Mouse (Mus musculus) frontal cortex, adult 2 months (tissue): ENCODE measurements around the gene Mrpl35. TPM values are rescaled to one million over a fixed set of nuclear protein-coding genes. Genes with fewer than 3 reads are reported as not detected.
"Not testable (repeated sequence)": the region's sequence is repeated elsewhere in the genome, so short reads cannot be mapped to it uniquely, and the experiment has no call there.

ENCODE experiments used
- DNase-seq, 2 experiments: peaks; one replicate each; pipeline ENCODE4 v3.0.0; 2022; ENCODE audit warnings: low spot score in 1 of 2; ENCODE audit errors: extremely low spot score in 1 of 2
- polyA plus RNA-seq: library from polyadenylated mRNA; depleted of rRNA; stranded (reverse); fragments of >200 nt; gene quantifications from 2 replicates; pipeline ENCODE4 v1.2.3, GENCODE M21; 2012; rRNA removed

Gene Mrpl35
- polyA plus RNA-seq, result 16.6 and 18.4 TPM in 2 replicates

DNA sequence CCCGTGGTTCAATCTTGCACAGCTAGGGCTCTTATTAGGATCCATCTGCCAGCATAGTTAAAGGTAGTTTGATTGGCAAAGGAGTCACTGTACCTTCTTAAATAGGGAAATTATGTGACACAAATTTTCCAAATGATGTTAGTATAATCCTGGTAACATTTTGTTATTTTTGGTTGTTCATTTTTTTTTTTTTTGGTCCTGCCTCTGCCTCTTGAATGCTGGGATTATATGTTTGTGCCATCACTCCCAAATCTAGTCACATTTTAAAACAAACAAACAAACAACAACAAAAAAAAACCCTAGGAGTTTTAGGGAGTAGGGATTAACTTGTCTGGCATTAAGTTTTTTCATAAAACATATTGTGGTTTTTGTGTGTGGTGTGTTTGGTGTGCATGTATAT lies at the start of gene Mrpl35:
Gene Mrpl35, minus strand, starts transcription at position 101 of the 400 bp plus-strand sequence.
- no peak for DNase-seq

DNA sequence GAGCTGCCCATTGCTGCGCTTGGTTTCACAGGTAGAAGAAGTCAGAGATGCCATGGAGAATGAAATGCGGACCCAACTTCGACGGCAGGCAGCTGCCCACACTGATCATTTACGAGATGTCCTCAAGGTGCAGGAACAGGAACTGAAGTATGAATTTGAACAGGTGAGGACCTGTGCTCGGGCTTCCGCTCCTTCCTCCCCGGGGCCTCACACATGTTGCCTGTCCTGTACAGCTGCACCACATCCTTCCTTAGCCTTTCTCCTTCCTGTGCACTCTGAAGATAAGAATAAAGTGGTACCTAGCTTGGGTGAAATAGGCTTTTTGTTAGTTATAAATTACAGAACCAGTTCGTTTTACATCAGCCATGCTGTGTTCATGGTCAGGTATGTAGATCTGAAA lies 44.6 kb upstream of the Mrpl35 start:
- no peak for DNase-seq

DNA sequence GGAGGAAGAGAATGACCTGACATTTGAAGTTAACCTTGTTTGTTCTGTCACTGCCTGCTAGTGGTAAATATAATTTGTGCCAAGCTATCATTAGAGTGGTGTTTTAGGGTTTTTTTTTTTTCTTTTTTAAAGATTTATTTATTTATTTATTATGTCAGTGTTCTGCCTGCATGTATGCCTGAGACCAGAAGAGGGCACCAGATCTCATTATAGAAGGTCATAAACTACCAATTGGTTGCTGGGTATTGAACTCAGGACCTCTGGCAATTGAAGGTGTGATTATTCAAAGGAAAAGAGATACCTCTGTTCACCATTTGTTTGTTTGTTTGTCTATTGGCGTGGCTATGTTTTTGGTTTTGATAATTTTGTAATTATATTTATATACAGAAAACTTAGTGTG lies 42.0 kb upstream of the Mrpl35 start:
- no peak for DNase-seq

DNA sequence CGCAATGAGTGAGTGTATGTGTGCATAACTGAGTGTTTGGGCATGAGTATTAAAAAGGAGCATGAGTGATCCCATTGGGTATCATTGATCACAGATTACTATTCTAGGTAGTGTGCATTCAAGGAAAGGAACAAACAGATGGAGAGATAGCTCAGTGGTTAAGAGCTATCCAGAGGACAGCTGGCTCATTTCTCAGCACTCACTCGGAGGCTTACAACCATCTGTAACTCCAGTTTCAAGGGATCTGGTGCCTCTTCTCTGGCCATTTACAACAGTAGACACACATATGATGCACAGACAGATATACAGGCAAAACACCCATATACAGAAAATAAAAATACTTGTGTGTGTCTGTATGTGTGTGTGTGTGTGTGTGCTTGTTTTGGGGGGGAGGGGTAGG lies 41.0 kb upstream of the Mrpl35 start:
- DNase-seq, result no peak

DNA sequence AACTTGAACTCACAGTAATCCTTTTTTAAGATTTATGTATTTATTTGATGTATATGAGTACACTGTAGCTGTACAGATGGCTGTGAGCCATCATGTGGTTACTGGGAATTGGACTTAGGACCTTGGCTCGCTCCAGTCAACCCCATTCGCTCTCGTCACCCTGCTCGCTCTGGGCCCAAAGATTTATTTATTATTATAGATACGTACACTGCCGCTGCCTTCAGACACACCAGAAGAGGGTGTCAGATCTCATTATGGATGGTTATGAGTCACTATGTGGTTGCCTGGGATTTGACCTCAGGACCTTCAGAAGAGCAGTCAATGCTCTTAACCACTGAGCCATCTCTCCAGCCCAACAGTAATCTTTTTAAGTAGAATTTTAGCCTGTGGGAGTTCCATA lies 20.1 kb upstream of the Mrpl35 start:
- DNase-seq, result not testable (repeated sequence)

DNA sequence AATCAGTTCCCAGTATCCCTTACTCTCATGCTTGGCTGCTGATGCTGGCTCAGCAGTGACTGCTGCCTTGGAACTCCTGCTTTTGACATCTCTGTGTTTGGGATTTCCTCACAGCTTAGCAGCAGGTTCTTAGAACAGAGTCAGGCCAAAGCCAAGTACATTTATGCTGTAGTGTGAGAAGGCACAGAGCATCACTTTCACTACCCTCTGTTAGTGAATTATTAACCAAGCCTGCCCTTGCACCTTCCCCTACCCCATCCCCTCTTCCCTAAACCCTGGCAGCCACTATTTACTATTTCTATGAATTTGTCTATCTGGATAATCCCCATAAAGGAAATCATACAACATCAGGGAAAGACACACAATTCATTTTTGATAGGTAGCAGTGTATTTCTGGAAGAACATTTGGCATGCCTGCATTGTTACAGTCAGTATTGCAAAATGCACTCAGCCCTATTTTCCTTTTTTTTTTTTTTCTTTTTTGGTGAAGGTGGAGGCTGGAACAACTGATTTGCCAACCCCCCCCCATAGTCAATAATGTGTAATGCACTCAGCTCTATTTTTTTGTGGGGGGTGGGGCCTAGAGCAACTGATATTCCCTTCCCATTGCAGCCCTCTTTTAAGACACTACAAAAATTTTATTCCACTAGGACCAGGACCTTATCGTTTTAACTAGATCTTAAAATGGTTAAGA lies 14.0 kb upstream of the Mrpl35 start:
- DNase-seq, result no peak

DNA sequence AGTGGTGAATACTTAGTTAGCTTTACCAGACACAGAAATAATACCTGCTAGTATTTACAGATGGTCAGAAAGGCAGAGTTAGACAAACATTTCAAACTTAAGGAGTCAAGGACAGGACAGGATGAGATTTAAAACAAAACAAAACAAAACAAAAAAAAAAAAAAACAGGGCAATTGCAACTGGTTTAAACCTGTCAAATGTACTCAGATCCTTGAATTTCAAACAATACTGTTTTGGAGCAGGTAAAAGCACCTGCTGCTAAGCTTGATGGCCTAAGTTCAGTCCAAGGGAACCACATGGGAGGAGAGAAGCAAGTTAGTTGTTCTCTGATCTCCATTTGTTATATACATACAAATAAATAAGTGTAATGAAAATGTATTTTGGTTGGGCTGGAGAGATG lies 13.0 kb upstream of the Mrpl35 start:
- no peak for DNase-seq

DNA sequence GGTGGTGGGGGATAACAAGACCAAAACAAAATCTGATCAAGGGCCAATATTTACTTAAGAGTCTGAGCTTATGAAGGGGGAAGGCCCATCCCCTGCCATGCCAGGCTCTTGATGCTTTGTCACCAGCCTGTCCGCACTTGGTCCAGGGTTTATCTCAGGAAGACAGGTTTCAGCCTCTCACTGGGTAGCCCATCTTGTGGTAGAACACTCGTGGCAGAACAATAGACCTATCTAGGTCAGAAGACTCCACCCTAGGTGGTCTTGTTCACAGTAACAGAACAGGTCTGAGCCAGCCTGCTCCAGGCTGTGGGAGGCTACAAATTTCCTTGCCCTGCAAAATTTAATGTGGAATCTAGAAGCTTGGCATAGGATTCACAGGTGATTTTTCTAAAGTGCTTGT lies 10.0 kb upstream of the Mrpl35 start:
- no peak for DNase-seq

DNA sequence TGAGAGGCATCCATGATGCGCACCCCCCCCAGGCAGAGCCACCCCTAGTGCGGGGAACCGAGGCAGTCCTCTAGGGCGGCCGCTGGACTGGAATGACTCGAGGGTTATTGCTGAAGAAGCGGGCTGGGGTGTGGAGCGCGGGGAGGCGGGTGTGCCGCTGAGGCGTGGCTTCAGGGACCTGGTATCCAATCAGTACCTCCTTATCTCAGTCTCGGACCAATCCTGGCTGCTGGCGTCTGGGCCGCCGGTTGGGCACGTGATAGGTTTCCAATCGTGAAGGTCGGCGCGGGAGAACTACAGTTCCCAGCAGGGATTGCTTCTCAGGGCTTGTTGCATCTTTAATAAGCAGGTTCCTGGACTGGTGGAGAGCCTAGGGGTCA lies 4.8 kb upstream of the Mrpl35 start:
- DNase-seq, result peak; percentile 98

DNA sequence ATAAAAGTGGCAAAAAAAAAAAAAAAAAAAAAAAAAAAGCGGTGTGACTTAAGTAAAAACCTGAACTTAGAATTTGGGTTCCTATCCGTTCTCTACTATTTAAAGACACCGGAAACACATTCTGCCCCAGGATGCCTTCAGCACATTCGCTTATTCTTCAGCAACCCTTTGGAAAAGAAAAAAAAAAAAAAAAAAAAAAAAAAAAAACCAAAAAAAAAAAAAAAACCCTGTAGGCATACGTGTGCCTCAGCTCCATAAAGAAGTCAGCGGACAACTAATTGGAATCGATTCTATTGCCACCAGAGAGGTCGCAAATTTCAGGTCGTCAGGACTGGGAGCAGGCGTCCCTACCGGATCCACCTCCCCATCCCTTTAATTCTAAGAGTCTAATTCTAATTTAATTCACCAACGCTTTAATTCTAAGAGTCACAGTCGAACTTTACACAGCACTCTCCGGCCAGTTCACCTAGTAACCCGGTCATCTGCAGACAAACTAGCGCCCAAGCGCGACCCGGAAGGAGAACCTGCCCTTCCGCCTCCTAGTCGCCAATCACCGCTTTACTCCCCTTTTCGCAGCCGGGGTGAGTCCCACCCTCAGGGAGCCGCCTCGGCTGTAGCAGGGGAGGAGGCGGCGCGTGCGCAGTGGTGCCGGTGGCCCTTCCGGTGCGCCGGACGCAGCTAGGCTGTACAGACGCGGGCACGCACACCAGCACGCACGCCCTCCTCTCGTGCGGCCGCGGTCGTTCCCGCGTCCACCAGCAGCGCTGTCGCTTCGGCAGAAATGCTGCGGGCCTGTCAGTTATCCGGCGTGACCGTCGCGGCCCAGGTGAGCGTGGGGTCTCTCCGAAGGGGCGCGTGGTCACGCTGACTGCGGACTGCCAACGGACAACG lies 4.2 kb upstream of the Mrpl35 start, which contains the start of gene Immt:
Gene Immt, plus strand, starts transcription at position 642 of the 891 bp plus-strand sequence.
- DNase-seq, result peak; percentile 94 to 97

DNA sequence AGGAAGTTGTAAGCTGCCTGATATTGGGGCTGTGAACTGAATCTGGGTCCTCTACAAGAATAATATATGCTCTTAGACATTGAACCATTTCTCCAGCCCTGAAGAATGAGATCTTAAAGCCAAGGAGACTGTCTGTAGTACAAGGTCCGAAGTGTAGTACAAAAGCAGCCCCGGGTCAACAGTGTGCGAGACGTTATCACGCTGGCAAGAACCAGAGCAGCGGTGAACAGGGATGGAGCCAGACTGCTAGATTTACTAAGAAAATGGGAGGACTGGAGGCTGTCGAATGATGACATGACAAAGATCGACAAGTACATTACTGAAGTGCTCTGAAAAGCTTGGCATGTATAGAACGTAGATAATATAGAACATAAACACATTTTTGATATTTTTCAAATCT lies 3.0 kb upstream of the Mrpl35 start:
- no peak for DNase-seq

DNA sequence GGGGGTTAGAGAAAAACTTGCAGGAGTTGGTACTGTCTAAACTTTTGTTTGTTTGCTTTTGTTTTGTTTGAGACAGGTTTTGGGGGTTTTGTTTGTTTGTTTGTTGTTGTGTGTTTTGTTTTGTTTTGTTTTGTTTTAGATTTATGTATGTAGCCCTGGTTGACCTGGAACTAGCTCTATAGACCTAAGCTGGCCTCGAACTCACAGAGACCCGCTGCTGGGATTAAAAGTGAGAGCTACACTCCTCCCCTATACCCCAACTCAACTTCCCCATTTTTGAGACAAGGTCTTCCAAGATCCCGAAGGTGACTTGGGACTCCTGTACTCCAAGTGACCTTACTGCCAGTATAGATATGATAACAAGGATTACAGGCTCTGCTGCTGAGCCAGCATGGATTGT lies 2.8 kb downstream of the Mrpl35 start:
- no peak for DNase-seq

DNA sequence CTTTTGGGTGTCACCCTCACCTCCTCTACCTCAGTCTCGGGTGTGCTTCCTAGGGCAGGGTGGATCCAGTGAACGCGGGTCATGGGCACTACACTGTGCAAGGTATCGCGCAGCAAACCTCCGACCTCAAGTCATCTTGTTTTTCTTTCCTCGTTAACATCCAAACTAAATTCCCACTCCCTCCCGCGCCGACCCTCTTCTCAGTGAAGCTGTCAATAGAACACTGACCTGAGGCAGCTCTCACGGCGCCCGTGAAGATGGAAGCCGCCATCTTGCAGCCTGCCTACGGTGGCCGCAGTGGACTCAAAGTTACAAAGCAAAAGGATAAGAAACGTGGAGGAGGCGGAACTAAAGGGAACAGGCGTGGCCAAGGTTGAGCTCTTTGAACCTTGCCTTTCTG lies 3.3 kb downstream of the Mrpl35 start:
- peak; percentile 87 to 95 for DNase-seq

DNA sequence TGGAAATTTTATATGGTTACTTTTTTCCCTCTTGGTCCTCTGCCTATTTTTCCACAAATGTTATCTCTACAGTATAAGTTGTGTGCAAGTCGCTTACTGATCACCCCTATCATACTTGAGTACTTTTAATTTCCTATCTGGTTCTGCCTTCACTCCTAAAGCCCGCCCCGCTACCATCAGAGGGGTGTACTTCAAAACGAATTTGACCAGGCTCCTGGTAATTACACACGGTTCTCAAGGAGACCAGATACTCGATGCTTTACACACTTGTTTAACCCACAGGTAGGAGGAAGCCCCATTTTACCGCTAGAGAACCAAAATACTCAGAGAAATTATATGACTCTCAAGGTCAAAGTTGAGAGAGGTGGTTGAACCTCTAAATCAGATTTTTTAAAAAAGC lies 3.7 kb downstream of the Mrpl35 start:
- no peak for DNase-seq

DNA sequence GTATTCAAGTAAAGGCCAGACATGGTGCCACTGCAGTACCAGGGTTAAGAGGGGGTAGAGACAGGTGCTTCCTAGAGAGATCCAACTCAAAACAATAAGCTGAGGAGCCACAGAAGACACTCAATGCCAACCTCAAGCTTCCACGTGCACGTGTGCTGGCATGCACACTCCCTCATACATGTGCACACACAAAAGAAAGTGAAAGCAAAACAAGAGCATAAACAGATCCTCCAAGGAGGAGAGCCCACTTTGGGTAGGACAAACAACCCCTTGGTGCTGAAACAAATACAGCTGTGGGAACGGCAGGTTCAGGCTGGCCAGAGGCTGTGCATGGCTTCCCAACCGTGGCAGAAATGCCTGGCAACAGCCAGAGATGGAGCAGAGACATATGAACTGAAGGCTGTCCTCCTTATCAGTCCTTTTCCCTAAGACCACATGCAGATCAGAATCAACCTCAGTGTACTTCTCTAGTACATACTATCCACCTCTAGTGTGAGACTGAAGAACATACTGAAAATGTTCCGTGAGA lies 6.9 kb downstream of the Mrpl35 start:
- no peak for DNase-seq

DNA sequence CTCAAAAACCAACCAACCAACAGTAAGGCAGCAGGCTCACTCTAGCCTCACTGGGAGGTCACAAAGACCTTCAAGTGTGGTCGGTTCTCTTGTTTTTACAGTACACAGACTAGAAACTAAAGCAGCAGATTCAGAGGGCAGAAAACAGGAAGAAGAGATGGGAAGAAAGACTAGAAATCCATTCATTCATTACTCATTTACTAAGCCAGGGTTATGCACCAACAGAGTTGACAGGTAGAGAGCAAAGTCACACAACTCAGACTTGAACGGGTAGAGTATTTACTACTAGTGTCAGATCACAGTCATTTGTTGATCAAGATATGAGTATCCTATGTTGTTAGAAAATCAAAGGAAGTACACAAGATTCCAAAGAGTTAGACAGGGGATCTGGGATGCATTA lies 13.9 kb downstream of the Mrpl35 start:
- no peak for DNase-seq

DNA sequence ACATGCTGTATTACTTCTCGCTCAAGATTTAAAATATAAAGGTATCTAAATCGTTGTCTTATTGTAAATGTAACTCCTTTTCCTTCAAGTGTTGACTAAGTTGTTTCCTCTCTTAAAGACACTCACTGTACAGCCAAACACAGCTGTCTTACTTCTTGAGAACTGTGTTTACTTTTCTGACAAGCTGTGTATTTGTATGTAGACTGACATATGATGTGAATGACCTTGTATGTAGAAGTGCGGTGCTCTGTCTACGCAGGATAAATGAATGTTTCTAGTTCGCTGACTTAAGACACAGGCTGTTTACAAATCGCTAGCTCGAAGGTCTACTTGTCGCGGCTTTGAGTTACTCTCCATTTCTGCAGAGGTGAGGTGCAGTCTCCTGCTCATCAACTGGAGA lies 16.9 kb downstream of the Mrpl35 start:
- DNase-seq, result no peak

DNA sequence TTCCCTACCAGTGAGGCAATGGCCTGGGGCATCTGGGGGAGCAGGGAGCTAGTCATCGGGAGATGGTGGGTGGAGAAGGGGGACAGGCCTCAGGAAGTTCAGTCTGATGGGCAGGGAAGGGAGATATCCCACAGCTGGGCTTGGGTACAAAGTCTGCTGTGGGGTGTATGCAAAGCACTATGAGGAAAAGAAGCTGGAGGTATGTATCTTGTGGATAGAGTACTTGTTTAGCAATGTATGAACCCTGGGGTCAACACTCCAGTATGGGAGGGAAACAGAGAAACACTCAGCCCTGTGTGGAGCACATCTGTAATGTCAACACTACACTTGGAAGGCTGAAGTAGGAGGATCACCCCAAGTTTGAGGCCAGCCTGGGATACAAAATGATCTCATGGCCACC lies 20.1 kb downstream of the Mrpl35 start:
- DNase-seq, result no peak

DNA sequence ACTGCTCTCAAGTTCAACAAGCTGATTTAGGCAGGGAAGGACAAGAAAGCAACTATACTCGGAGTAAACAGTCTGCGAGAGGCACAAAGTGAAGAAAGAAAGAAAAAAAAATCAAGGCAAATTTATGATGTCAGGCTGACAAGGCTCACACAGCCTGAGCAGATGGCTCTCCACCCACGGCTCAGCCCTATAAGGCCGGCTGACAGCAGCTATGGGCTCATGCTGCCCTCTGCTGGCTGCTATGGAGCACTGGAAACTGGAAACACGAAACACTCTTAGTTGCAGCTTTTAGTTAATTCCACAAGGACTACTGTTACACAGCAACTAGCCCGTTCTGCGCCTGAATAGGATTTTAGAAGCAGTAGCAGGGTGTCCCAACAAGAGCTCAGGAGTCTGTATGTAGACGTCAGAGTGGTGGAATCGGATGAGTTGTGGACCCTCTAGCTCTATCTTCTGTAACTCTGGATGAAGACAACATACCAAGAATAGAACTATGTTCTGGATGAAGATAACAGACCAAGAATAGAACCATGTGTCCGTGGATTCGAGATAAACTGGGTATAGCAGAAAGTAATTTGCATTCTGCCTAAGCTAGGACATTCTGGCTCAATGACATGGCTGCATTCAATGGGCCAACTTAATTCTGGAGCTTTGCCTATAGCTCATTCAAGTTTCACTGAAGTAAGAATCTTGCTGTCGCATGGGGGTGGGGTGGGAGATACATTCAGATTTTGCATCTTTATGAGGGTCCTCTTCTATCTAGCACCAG lies 22.5 kb downstream of the Mrpl35 start:
- peak; percentile 68 to 84 for DNase-seq

DNA sequence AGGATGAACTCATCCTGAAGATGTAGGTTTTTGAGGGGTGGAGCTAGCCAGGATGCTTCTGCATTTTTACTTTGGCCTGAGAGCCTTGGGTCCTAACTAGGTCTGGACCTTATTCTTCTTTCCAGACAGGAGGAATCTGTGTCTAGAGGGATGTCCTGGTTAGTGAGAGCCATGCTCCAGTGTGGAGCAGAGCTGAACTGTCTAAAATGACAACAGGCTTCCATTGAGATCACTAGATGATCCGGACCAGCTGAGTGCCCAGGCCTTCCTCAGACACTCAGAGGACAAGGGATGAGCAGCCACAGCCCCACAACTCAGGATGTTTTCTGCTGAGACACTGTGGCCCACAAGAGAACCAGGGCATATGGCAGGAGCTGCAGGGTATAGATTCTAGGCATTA lies 23.2 kb downstream of the Mrpl35 start:
- DNase-seq, result no peak

DNA sequence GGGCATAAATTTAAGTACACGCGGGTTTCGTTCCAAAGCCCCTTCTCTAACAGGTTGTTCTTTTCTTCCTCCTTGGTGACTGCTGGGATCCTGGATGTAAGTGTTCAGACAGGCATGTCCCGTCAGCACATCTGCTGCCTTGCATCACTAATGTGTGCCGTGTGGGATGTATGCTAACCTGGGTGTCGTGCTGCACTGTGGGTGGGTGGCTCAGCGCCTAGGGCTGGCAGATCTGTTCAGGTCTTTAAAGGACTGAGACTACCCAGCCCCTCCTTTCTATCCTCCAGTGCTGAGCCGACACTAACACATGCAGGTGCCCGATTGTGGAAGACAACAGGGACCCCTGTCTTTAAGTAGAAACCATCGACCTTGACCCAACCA lies 25.1 kb downstream of the Mrpl35 start:
- peak; percentile 76 to 81 for DNase-seq
